Mouse (Mus musculus) left cerebral cortex, postnatal 25 days (tissue): Measurements from ENCODE around the gene Plk2. TPM values are rescaled to one million over a fixed set of nuclear protein-coding genes. Genes with fewer than 3 reads are reported as not detected.

Source experiments
- total RNA-seq, 2 experiments: library from RNA; stranded (reverse); gene quantifications; 2 replicates each; pipeline ENCODE4 v1.2.3; 2021

Gene Plk2
- total RNA-seq, 2 experiments from 2014 or later, result 235 to 274 TPM

Other genes with a start within 250 kb of the Plk2 start
- 100 to 1,000 TPM; 190 to 198 TPM for gene Rab3c, start 114.0 kb upstream of the Plk2 start, total RNA-seq
- not detected for gene Gapt, start 37.8 kb upstream of the Plk2 start, total RNA-seq